Mouse (Mus musculus): ENCODE measurements around the gene Metap2. TPM values are rescaled to one million over a fixed set of nuclear protein-coding genes. Genes with fewer than 3 reads are reported as not detected.

Gene Metap2
- polyA plus RNA-seq, 1 experiment from 2014 or later = 253 TPM

DNA sequence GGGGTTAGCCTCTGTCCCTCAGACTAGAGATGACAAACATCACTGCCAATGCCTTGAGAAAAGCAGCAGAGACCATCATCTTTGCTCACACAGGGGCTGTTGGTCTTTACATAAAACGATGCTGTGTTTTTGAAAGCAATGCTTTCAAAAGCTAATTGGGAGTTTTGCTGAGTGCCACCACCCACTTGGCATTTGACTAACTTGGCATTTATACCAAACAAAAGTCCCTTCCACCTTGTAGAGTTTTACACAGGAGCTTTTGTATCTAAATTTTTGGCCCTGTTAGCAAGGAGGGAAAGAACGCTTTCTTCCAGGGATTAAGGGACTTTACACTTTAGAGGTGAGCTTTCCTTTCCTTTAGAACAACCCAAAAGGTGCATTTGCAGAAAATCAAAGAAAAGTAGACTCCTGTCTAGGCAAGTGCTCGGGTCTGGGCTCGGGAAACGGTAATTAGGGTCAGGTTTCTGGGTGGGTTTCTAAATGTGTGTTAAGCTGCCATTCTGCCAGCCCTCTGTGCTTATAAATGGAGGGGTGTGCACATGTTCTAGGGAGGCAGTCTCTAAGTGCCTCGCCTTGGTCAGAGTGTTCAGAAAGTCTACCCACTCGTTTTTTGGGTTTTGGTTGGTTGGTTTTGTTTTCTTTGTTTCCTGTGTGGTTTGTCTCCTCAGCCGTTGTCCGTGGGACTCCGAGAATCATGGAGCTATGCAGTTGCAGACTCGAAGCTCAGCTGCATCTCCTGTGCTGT is 18.8 kb upstream of the Metap2 start:
- 49% methylated on average over 11 of the region's 11 CpGs for WGBS
- H3K27me3 ChIP-seq (ENCODE audit: control insufficient read depth, insufficient read depth, low read length) = no peaks in the 10 kb centered on the region
- H3K4me2 ChIP-seq (ENCODE audit: low read depth) = no peak overlapping the region

DNA sequence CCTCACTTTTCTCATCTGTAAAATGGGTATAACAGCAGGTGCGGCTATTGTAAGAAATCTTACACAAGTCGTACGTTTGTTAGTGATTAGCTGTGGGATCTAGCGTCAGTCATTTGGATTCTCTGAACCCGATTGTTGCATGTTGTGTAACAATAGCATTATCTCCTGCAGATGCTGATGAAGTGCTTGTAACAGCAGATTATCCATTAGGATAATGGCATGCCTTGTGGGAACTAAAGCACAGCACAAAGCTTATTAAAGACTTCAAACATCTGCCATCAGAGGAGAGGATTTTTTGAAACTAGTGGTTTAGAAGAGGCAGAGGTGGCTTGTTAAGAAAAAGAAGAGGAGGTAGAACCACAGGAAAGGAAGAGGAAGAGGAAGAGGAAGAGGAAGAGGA is 16.6 kb upstream of the Metap2 start:
- DNase-seq (ENCODE audit: low spot score) (no peak), ATAC-seq (ENCODE audit: insufficient read depth, low FRiP score, low TSS enrichment) (no peak)
- Histone ChIP-seq H3K4me2 (ENCODE audit: low read depth) (no peak overlapping the region), H3K9ac (ENCODE audit: low read length) (no peak overlapping the region), H3K4me1 (ENCODE audit: control insufficient read depth, insufficient read depth, low read length) (no peaks in the 10 kb centered on the region; the same call in 1 of the 2 replicates), H3K27ac (ENCODE audit: low read depth, low read length) (no peak overlapping the region), H3K36me3 (ENCODE audit: control insufficient read depth, insufficient read depth, low read length) (no peaks in the 10 kb centered on the region), H3K27me3 (ENCODE audit: control insufficient read depth, insufficient read depth, low read length) (no peaks in the 10 kb centered on the region), H3K9me3 (ENCODE audit: control insufficient read depth, low read length) (no peaks in the 10 kb centered on the region), H3K4me3 (ENCODE audit: low read depth, low read length) (no peak overlapping the region)
- WGBS = 91% methylated on average over 5 of the region's 5 CpGs

More for the DNA sequence above, 18.8 kb upstream of the Metap2 start:
- Histone ChIP-seq H3K9ac (ENCODE audit: low read length) (no peak overlapping the region), H3K27ac (ENCODE audit: low read depth, low read length) (no peak overlapping the region), H3K36me3 (ENCODE audit: control insufficient read depth, insufficient read depth, low read length) (no peaks in the 10 kb centered on the region), H3K9me3 (ENCODE audit: control insufficient read depth, low read length) (no peaks in the 10 kb centered on the region), H3K4me3 (ENCODE audit: low read depth, low read length) (no peak overlapping the region), H3K4me1 (ENCODE audit: control insufficient read depth, insufficient read depth, low read length) (no peaks in the 10 kb centered on the region; the same call in 1 of the 2 replicates)
- DNase-seq (ENCODE audit: low spot score) (no peak), ATAC-seq (ENCODE audit: insufficient read depth, low FRiP score, low TSS enrichment) (no peak)

DNA sequence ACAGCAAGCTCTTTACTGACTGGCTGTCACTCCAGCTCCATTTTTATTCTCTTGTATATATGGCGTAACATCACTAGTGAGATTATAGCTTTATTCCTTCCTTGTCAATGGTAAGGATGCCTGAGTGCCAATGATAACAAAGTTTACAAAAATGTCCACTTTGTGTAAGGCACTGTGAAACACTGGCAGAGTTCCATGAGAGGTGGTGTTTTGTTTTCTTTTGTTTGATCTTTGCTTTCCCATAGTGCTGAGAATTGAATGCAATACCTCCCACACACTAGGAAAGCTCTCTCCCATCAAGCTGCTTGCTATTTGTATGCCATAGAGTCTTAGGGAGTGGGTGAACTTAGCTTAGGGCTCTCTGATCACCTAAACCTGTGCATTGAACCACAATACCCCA is 16.0 kb upstream of the Metap2 start:
- Histone ChIP-seq H3K4me1 (ENCODE audit: control insufficient read depth, insufficient read depth, low read length) (no peaks in the 10 kb centered on the region; the same call in 1 of the 2 replicates), H3K9me3 (ENCODE audit: control insufficient read depth, low read length) (no peaks in the 10 kb centered on the region), H3K9ac (ENCODE audit: low read length) (no peak overlapping the region), H3K4me3 (ENCODE audit: low read depth, low read length) (no peak overlapping the region), H3K27ac (ENCODE audit: low read depth, low read length) (no peak overlapping the region), H3K27me3 (ENCODE audit: control insufficient read depth, insufficient read depth, low read length) (no peaks in the 10 kb centered on the region), H3K4me2 (ENCODE audit: low read depth) (no peak overlapping the region), H3K36me3 (ENCODE audit: control insufficient read depth, insufficient read depth, low read length) (no peaks in the 10 kb centered on the region)
- 92% methylated on average over 1 of the region's 1 CpGs for WGBS
- ATAC-seq (ENCODE audit: insufficient read depth, low FRiP score, low TSS enrichment) = no peak
- DNase-seq (ENCODE audit: low spot score) = no peak

DNA sequence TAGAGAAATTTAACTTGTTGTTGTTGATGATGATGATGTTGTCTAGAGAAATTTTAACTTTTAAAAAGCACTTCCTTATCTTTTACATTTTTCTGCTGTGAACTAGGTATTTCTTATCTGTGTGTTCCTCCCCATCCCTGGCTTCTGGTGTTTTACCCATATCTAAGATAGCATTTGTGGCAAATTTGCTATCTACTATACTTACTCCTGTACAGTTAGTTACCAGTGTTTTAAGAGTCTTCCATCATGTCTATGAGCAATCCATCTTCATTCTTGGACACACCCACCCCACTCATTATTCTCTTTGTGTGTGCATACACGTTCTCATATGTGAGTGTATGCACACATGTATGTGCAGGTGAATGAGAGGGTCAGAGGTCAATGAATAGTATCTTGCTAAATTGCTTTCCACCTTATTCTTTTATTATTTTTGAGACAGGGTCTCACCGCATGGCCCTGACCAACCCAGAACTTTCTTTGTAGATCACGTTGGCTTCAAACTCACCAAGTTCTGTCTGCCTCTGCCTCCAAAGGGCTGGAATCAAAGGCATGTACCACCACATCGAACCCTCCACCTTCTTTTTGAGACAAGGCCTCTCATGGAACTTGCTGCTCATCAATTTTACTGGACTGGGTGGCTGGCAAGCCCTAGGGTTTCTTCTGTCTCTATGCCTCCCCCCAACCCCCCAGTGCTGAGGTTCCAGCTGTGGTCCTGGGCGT is 15.4 kb upstream of the Metap2 start:
- no peaks in the 10 kb centered on the region for H3K36me3 ChIP-seq (ENCODE audit: control insufficient read depth, insufficient read depth, low read length)
- no peaks in the 10 kb centered on the region for H3K4me1 ChIP-seq (ENCODE audit: control insufficient read depth, insufficient read depth, low read length)
- no peaks in the 10 kb centered on the region for H3K27me3 ChIP-seq (ENCODE audit: control insufficient read depth, insufficient read depth, low read length)
- no peak overlapping the region for H3K27ac ChIP-seq (ENCODE audit: low read depth, low read length)
- H3K4me2 ChIP-seq (ENCODE audit: low read depth) = no peak overlapping the region
- H3K9ac ChIP-seq (ENCODE audit: low read length) = no peak overlapping the region
- DNase-seq (ENCODE audit: low spot score) (no peak), ATAC-seq (ENCODE audit: insufficient read depth, low FRiP score, low TSS enrichment) (no peak)
- H3K9me3 ChIP-seq (ENCODE audit: control insufficient read depth, low read length) = no peaks in the 10 kb centered on the region
- 82% methylated on average over 5 of the region's 5 CpGs for WGBS
- no peak overlapping the region for H3K4me3 ChIP-seq (ENCODE audit: low read depth, low read length)

DNA sequence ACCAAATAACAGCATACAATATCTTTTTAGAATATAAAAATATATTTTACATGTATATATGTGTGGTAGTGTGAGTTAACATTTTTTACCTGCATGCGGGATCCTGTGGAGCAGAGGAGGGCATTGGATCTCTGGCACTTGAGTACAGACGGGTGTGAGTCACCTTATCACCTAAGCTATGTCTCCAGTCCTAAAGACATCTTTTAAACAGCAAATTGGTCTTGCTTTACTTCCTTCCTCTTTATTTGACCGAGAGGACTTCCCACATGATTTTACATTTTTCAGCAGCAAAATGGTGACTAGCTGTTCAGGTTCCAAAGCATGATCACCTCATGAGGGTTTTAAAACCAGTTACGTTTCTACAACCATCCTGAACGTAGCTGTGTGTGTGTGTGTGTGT is 14.4 kb upstream of the Metap2 start:
- no peaks in the 10 kb centered on the region for H3K36me3 ChIP-seq (ENCODE audit: control insufficient read depth, insufficient read depth, low read length)
- no peak overlapping the region for H3K27ac ChIP-seq (ENCODE audit: low read depth, low read length)
- WGBS = 85% methylated on average over 5 of the region's 5 CpGs
- no peak overlapping the region for H3K9ac ChIP-seq (ENCODE audit: low read length)
- no peaks in the 10 kb centered on the region for H3K4me1 ChIP-seq (ENCODE audit: control insufficient read depth, insufficient read depth, low read length)
- no peak for DNase-seq (ENCODE audit: low spot score)
- no peaks in the 10 kb centered on the region for H3K9me3 ChIP-seq (ENCODE audit: control insufficient read depth, low read length)
- H3K4me3 ChIP-seq (ENCODE audit: low read depth, low read length) = no peak overlapping the region
- H3K27me3 ChIP-seq (ENCODE audit: control insufficient read depth, insufficient read depth, low read length) = no peaks in the 10 kb centered on the region
- no peak overlapping the region for H3K4me2 ChIP-seq (ENCODE audit: low read depth)
- ATAC-seq (ENCODE audit: insufficient read depth, low FRiP score, low TSS enrichment) = no peak

DNA sequence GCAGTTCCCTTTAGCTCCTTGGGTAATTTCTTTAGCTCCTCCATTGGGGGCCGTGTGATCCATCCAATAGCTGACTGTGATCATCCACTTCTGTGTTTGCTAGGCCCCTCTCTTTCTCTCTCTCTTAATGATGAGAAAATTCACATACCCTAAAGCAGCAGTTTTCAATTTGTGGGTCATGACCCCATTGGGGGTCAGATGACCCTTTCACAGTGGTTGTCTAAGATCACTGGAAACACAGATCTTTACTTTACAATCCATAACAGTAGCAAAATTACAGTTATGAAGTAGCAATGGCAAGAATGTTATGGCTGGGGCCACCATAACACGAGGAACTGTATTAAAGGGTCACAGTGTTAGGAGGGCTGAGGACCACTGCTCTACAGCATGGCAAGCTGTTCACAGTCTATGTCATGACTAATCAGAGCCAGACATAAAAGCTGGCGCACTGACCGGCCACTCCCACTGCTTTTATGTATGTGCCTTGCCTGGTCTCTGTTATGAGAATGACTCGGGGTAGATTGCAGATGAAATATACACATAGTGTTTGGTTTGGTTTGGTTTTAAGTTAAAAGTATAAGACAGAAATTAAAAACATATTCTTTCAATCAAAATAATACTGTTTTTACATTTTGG is 13.0 kb upstream of the Metap2 start:
- H3K9me3 ChIP-seq (ENCODE audit: control insufficient read depth, low read length) = no peaks in the 10 kb centered on the region
- no peaks in the 10 kb centered on the region for H3K27me3 ChIP-seq (ENCODE audit: control insufficient read depth, insufficient read depth, low read length)
- no peak overlapping the region for H3K4me2 ChIP-seq (ENCODE audit: low read depth)
- WGBS = 74% methylated on average over 5 of the region's 5 CpGs
- H3K27ac ChIP-seq (ENCODE audit: low read depth, low read length) = no peak overlapping the region
- H3K36me3 ChIP-seq (ENCODE audit: control insufficient read depth, insufficient read depth, low read length) = no peaks in the 10 kb centered on the region
- no peaks in the 10 kb centered on the region for H3K4me1 ChIP-seq (ENCODE audit: control insufficient read depth, insufficient read depth, low read length)
- ATAC-seq (ENCODE audit: insufficient read depth, low FRiP score, low TSS enrichment) = no peak
- H3K9ac ChIP-seq (ENCODE audit: low read length) = no peak overlapping the region
- H3K4me3 ChIP-seq (ENCODE audit: low read depth, low read length) = no peak overlapping the region
- no peak for DNase-seq (ENCODE audit: low spot score)

DNA sequence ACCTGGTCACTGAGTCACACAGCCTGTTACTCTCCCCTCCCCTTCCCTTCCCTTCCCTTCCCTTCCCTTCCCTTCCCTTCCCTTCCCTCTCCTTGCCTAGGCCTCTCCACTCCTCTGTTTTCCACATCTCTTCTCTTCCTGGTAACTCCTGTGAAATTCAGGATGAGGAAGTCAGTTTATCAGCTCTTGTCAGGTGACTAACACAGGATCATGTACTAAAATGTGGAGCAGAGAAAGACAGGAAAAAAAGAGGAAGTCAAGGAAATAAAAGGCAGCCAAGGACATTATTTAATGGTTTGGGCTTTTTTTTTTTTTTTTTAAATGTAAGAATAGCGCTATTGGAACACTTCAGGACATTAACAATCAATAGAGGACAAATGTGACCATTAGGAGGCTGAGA is 12.1 kb upstream of the Metap2 start:
- DNase-seq (ENCODE audit: low spot score) (no peak), ATAC-seq (ENCODE audit: insufficient read depth, low FRiP score, low TSS enrichment) (no peak)
- no peak overlapping the region for H3K4me3 ChIP-seq (ENCODE audit: low read depth, low read length)
- no peak overlapping the region for H3K9ac ChIP-seq (ENCODE audit: low read length)
- H3K4me1 ChIP-seq (ENCODE audit: control insufficient read depth, insufficient read depth, low read length) = no peaks in the 10 kb centered on the region
- WGBS = 92% methylated on average over 1 of the region's 1 CpGs
- no peaks in the 10 kb centered on the region for H3K9me3 ChIP-seq (ENCODE audit: control insufficient read depth, low read length)
- no peak overlapping the region for H3K27ac ChIP-seq (ENCODE audit: low read depth, low read length)
- H3K27me3 ChIP-seq (ENCODE audit: control insufficient read depth, insufficient read depth, low read length) = no peaks in the 10 kb centered on the region
- H3K36me3 ChIP-seq (ENCODE audit: control insufficient read depth, insufficient read depth, low read length) = no peaks in the 10 kb centered on the region
- no peak overlapping the region for H3K4me2 ChIP-seq (ENCODE audit: low read depth)

DNA sequence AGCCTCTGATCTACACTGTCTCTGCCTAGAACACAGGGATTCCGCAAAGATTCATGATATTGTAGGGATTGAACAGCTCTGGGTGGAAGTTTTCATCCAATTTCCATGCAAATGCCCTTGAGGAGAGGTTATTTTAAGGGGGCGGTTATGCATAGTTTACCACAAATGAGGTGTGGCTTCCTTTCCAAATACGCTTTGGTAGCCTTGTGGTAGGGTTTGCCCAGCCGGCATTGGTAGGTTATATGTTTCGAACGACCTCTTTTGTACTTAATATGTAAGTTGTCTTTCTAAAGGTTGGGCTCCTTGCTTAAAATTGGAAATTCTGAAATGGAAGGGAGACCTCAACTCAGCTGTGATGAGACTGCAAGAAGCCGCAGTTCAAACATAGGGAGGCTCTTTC is 11.6 kb upstream of the Metap2 start:
- DNase-seq (ENCODE audit: low spot score) (no peak), ATAC-seq (ENCODE audit: insufficient read depth, low FRiP score, low TSS enrichment) (no peak)
- H3K36me3 ChIP-seq (ENCODE audit: control insufficient read depth, insufficient read depth, low read length) = no peaks in the 10 kb centered on the region
- no peak overlapping the region for H3K27ac ChIP-seq (ENCODE audit: low read depth, low read length)
- H3K27me3 ChIP-seq (ENCODE audit: control insufficient read depth, insufficient read depth, low read length) = no peaks in the 10 kb centered on the region
- no peaks in the 10 kb centered on the region for H3K9me3 ChIP-seq (ENCODE audit: control insufficient read depth, low read length)
- H3K4me2 ChIP-seq (ENCODE audit: low read depth) = no peak overlapping the region
- no peak overlapping the region for H3K4me3 ChIP-seq (ENCODE audit: low read depth, low read length)
- H3K4me1 ChIP-seq (ENCODE audit: control insufficient read depth, insufficient read depth, low read length) = no peaks in the 10 kb centered on the region
- no peak overlapping the region for H3K9ac ChIP-seq (ENCODE audit: low read length)
- 91% methylated on average over 7 of the region's 7 CpGs for WGBS
